9 mouse cellular contexts compared by ENCODE assay signal in genomic region chr5:82346672-82347071, GRCm38 (mm10).
DNase-seq lines count a peak whose midpoint lies in the region; ATAC-seq lines count a peak whose summit lies in the region.
"Had no signal": no experiment of that assay in that cellular context is flagged by ENCODE, and none has a peak within 500 bp of the region (broad histone marks: within the 10 kb centered on the region; RNA-seq: fewer than 3 reads in every experiment).

No protein-coding gene starts in this region.

- no peaks in the 10 kb centered on the region for H3K9me3 ChIP-seq in lung, embryonic 15.5 days
- H3K9me3 ChIP-seq: embryonic facial prominence, embryonic 13.5 days had no signal

- no peaks in the 10 kb centered on the region for H3K36me3 ChIP-seq in lung, embryonic 15.5 days
- H3K36me3 ChIP-seq: embryonic facial prominence, embryonic 13.5 days had no signal

- no peak overlapping the region for H3K9ac ChIP-seq in lung, embryonic 15.5 days
- H3K9ac ChIP-seq: embryonic facial prominence, embryonic 13.5 days had no signal

- 0 out of 2 replicates have a peak overlapping the region, but pooled peaks have one; percentile 21 for H3K4me2 ChIP-seq in lung, embryonic 15.5 days
- H3K4me2 ChIP-seq: embryonic facial prominence, embryonic 13.5 days had no signal

- H3K27ac ChIP-seq in lung, embryonic 15.5 days: no peak overlapping the region
- H3K27ac ChIP-seq: embryonic facial prominence, embryonic 13.5 days had no signal

- DNase-seq in urinary bladder, postnatal 25 days (ENCODE audit: low spot score): peak; percentile 33
- no peak for DNase-seq in urinary bladder, postnatal 10 days (ENCODE audit: low spot score)
- peak; percentile 26 to 66 for DNase-seq in cerebellum, postnatal 4 days (ENCODE audit: low spot score in 2 of 2)
- peak; percentile 4 for DNase-seq in gonadal fat pad, adult 2 months (ENCODE audit: low read depth)
- peak; percentile 36 to 56 for DNase-seq in kidney, postnatal 25 days
- DNase-seq in right cerebral cortex, postnatal 36 days (ENCODE audit: low spot score in 2 of 2): peak; percentile 35 to 44
- no peak for DNase-seq in T-cell, adult 2 months (ENCODE audit: low spot score)

- WGBS in lung, embryonic 15.5 days: 5% methylated on average over 7 of the region's 7 CpGs

- ATAC-seq in lung, embryonic 15.5 days (ENCODE audit: borderline replicate concordance, extremely low read depth, low FRiP score, low TSS enrichment): no peak; the same call in 1 of the 2 replicates

- H3K27me3 ChIP-seq in lung, embryonic 15.5 days: no peaks in the 10 kb centered on the region
- H3K27me3 ChIP-seq: embryonic facial prominence, embryonic 13.5 days had no signal

- H3K4me3 ChIP-seq in lung, embryonic 15.5 days: no peak overlapping the region
- H3K4me3 ChIP-seq: embryonic facial prominence, embryonic 13.5 days had no signal

- H3K4me1 ChIP-seq in lung, embryonic 15.5 days: no peaks in the 10 kb centered on the region
- H3K4me1 ChIP-seq: embryonic facial prominence, embryonic 13.5 days had no signal

Comparison
In these comparisons a context has a peak if more than half of its experiments do, and no peak if none do; other contexts are left out.
1. DNase-seq: peak in urinary bladder, postnatal 25 days (single experiment), cerebellum, postnatal 4 days (2 of 2), gonadal fat pad, adult 2 months (single experiment), kidney, postnatal 25 days (2 of 2) and right cerebral cortex, postnatal 36 days (2 of 2); none in urinary bladder, postnatal 10 days (single experiment) and T-cell, adult 2 months (single experiment).